Mouse (Mus musculus) effector memory CD4-positive, alpha-beta T cell, adult 7 months (primary cell): ENCODE results near the gene Phlpp2. TPM values are rescaled to one million over a fixed set of nuclear protein-coding genes. Genes with fewer than 3 reads are reported as not detected.

Experiments
- polyA plus RNA-seq: library from polyadenylated mRNA; unstranded; fragments of 100-300 nt; shearing (Covaris generic); gene quantifications from one replicate; pipeline ENCODE4 v1.2.1, GENCODE M21; 2017

Gene Phlpp2
- 1.4 TPM for polyA plus RNA-seq

GRCm38 (mm10) chr8:109868003-109868679 lies at the start of gene Phlpp2:
Gene Phlpp2, plus strand, starts transcription at chr8:109868542.

GRCm38 (mm10) chr8:109961693-109962367 lies 93.5 kb downstream of the Phlpp2 start, which contains the start of gene Marveld3:
Gene Marveld3, minus strand, starts transcription at chr8:109962203.

GRCm38 (mm10) chr8:109990224-109990623 lies 121.9 kb downstream of the Phlpp2 start, which contains the start of gene Tat:
Gene Tat, plus strand, starts transcription at chr8:109990437.

Other genes with a start within 250 kb of the Phlpp2 start
- 150 TPM for gene Ist1, start 175.3 kb upstream of the Phlpp2 start, polyA plus RNA-seq
- gene Zfp821, start 163.0 kb upstream of the Phlpp2 start, polyA plus RNA-seq = 12.4 TPM
- gene Atxn1l, start 130.8 kb upstream of the Phlpp2 start, polyA plus RNA-seq = 3.6 TPM
- gene Ap1g1, start 90.0 kb upstream of the Phlpp2 start, polyA plus RNA-seq = 54.0 TPM
- gene Marveld3, start 93.7 kb downstream of the Phlpp2 start, polyA plus RNA-seq = not detected
- not detected for gene Tat, start 121.9 kb downstream of the Phlpp2 start, polyA plus RNA-seq
- 0.52 TPM for gene Chst4, start 171.2 kb downstream of the Phlpp2 start, polyA plus RNA-seq
- gene Zfp612, start 211.2 kb downstream of the Phlpp2 start, polyA plus RNA-seq = 2.0 TPM
- gene Gm21964, start 232.7 kb downstream of the Phlpp2 start, polyA plus RNA-seq = not detected
- not detected for gene Gm17720, start 234.2 kb downstream of the Phlpp2 start, polyA plus RNA-seq